Mouse (Mus musculus) MEL (cell line): Measurements from ENCODE around the gene Dync1i2. TPM values are rescaled to one million over a fixed set of nuclear protein-coding genes. Genes with fewer than 3 reads are reported as not detected.

Experiments
- DNase-seq: peaks from one replicate; pipeline ENCODE4 v3.0.0; 2011; ENCODE audit warnings: low read depth, low spot score
- H3K27ac ChIP-seq: 2 replicates; pipeline ENCODE4 v1.5.1; 2012; ENCODE audit warnings: low read depth, mild to moderate bottlenecking, control low read depth, low read length, moderate library complexity; ENCODE audit not compliant: control insufficient read depth
- H3K27me3 ChIP-seq, 2 experiments: fragments of 150-350 bp in 1 of 2; sonication (generic) in 1 of 2; 2 replicates each; pipeline ENCODE4 v1.6.1; 2012; ENCODE audit warnings: low read length in 2 of 2, mild to moderate bottlenecking in 2 of 2, improper control_type of control experiment in 1 of 2, moderate library complexity in 1 of 2; ENCODE audit not compliant: insufficient read depth in 2 of 2, control insufficient read depth in 1 of 2
- H3K36me3 ChIP-seq, 2 experiments: 2 replicates each; pipeline ENCODE4 v1.6.1; 2012 to 2014; ENCODE audit warnings: low read length in 2 of 2, improper control_type of control experiment in 1 of 2, inconsistent platforms in 1 of 2, mild to moderate bottlenecking in 1 of 2; ENCODE audit not compliant: insufficient read depth in 2 of 2, control insufficient read depth in 1 of 2
- H3K4me1 ChIP-seq, 2 experiments: fragments of 150-350 bp in 1 of 2; sonication (generic) in 1 of 2; 2 replicates each; pipeline ENCODE4 v1.6.1; 2012; ENCODE audit warnings: low read length in 2 of 2, improper control_type of control experiment in 1 of 2, mild to moderate bottlenecking in 1 of 2; ENCODE audit not compliant: insufficient read depth in 2 of 2, control insufficient read depth in 1 of 2
- H3K4me3 ChIP-seq, 2 experiments: fragments of 150-350 bp in 1 of 2; sonication (generic) in 1 of 2; 2 replicates each; pipeline ENCODE4 v1.5.1; 2012; ENCODE audit warnings: low read depth in 2 of 2, low read length in 2 of 2, mild to moderate bottlenecking in 2 of 2, moderate library complexity in 2 of 2, control low read depth in 1 of 2, improper control_type of control experiment in 1 of 2; ENCODE audit not compliant: control insufficient read depth in 1 of 2, insufficient read depth in 1 of 2
- H3K79me2 ChIP-seq: 2 replicates; pipeline ENCODE4 v1.6.1; 2012; ENCODE audit warnings: mild to moderate bottlenecking, low read length, moderate library complexity; ENCODE audit not compliant: control insufficient read depth, poor library complexity, insufficient read depth
- H3K9ac ChIP-seq: 2 replicates; pipeline ENCODE4 v1.6.1; 2012; ENCODE audit warnings: low read depth, mild to moderate bottlenecking, control low read depth, low read length, moderate library complexity; ENCODE audit not compliant: control insufficient read depth, poor library complexity, severe bottlenecking
- H3K9me3 ChIP-seq: fragments of 150-350 bp; sonication (generic); replicated peaks from 2 replicates; pipeline ENCODE4 v1.6.1; 2012; ENCODE audit warnings: mild to moderate bottlenecking, low read length, improper control_type of control experiment, moderate library complexity; ENCODE audit not compliant: insufficient read depth
- BHLHE40 ChIP-seq: IDR thresholded peaks from 2 replicates; pipeline ENCODE4 v1.6.1; 2012; ENCODE audit warnings: low read depth, mild to moderate bottlenecking, inconsistent platforms, low read length, improper control_type of control experiment, borderline replicate concordance
- CTCF ChIP-seq, 3 experiments: IDR thresholded peaks in 2 of 3; conservative IDR thresholded peaks in 1 of 3; 2 replicates each; pipeline ENCODE4 v1.5.1; 2011 to 2012; ENCODE audit warnings: low read length in 3 of 3, low read depth in 2 of 3, mild to moderate bottlenecking in 2 of 3, improper control_type of control experiment in 1 of 3, inconsistent platforms in 1 of 3, mixed read lengths in 1 of 3, moderate library complexity in 1 of 3; ENCODE audit not compliant: control insufficient read depth in 1 of 3, insufficient read depth in 1 of 3, poor library complexity in 1 of 3, severe bottlenecking in 1 of 3
- E2F4 ChIP-seq: IDR thresholded peaks from 2 replicates; pipeline ENCODE4 v1.6.1; 2011; ENCODE audit warnings: low read depth, low read length, improper control_type of control experiment, borderline replicate concordance
- ELF1 ChIP-seq: IDR thresholded peaks from 2 replicates; pipeline ENCODE4 v1.6.1; 2014; ENCODE audit warnings: low read depth, mild to moderate bottlenecking, inconsistent platforms, low read length, improper control_type of control experiment, moderate library complexity
- EP300 ChIP-seq, 2 experiments: IDR thresholded peaks; 2 replicates each; pipeline ENCODE4 v1.6.1; 2011; ENCODE audit warnings: improper control_type of control experiment in 2 of 2, low read length in 2 of 2, low read depth in 1 of 2, mild to moderate bottlenecking in 1 of 2
- ETS1 ChIP-seq: IDR thresholded peaks from 2 replicates; pipeline ENCODE4 v1.6.1; 2012; ENCODE audit warnings: low read depth, mild to moderate bottlenecking, inconsistent platforms, low read length, improper control_type of control experiment, moderate library complexity
- GABPA ChIP-seq: IDR thresholded peaks from 2 replicates; pipeline ENCODE4 v1.6.1; 2012; ENCODE audit warnings: low read depth, mild to moderate bottlenecking, inconsistent platforms, low read length, improper control_type of control experiment, moderate library complexity
- GATA1 ChIP-seq: IDR thresholded peaks from 2 replicates; pipeline ENCODE4 v1.6.1; 2011; ENCODE audit warnings: low read depth, low read length, improper control_type of control experiment
- HCFC1 ChIP-seq: IDR thresholded peaks from 2 replicates; pipeline ENCODE4 v1.6.1; 2012; ENCODE audit warnings: low read depth, mild to moderate bottlenecking, inconsistent platforms, low read length, improper control_type of control experiment, moderate library complexity
- JUND ChIP-seq: IDR thresholded peaks from 2 replicates; pipeline ENCODE4 v1.6.1; 2011; ENCODE audit warnings: low read depth, mild to moderate bottlenecking, improper control_type of control experiment, low read length
- KAT2A ChIP-seq: conservative IDR thresholded peaks from 2 replicates; pipeline ENCODE4 v1.6.1; 2012; ENCODE audit warnings: low read depth, low read length, improper control_type of control experiment, inconsistent platforms
- MAX ChIP-seq: IDR thresholded peaks from 2 replicates; pipeline ENCODE4 v1.6.1; 2011; ENCODE audit warnings: low read length, improper control_type of control experiment
- POLR2A ChIP-seq, 2 experiments: IDR thresholded peaks; 2 replicates each; pipeline ENCODE4 v1.6.1; 2011 to 2012; ENCODE audit warnings: low read length in 2 of 2, mild to moderate bottlenecking in 2 of 2, control low read depth in 1 of 2, improper control_type of control experiment in 1 of 2, low read depth in 1 of 2, moderate library complexity in 1 of 2; ENCODE audit not compliant: control insufficient read depth in 1 of 2, insufficient read depth in 1 of 2, poor library complexity in 1 of 2
- RAD21 ChIP-seq: IDR thresholded peaks from 2 replicates; pipeline ENCODE4 v1.6.1; 2011; ENCODE audit warnings: mild to moderate bottlenecking, low read depth, low read length, improper control_type of control experiment
- RCOR1 ChIP-seq: IDR thresholded peaks from 2 replicates; pipeline ENCODE4 v1.6.1; 2012; ENCODE audit warnings: low read depth, mild to moderate bottlenecking, inconsistent platforms, low read length, improper control_type of control experiment
- SIN3A ChIP-seq: IDR thresholded peaks from 2 replicates; pipeline ENCODE4 v1.6.1; 2012; ENCODE audit warnings: low read length, improper control_type of control experiment, inconsistent platforms
- SMC3 ChIP-seq: IDR thresholded peaks from 2 replicates; pipeline ENCODE4 v1.6.1; 2011; ENCODE audit warnings: low read depth, low read length, improper control_type of control experiment
- TBP ChIP-seq: IDR thresholded peaks from 2 replicates; pipeline ENCODE4 v1.8.0; 2011; ENCODE audit warnings: low read depth, low read length, improper control_type of control experiment
- UBTF ChIP-seq: IDR thresholded peaks from 2 replicates; pipeline ENCODE4 v1.6.1; 2012; ENCODE audit warnings: low read depth, mild to moderate bottlenecking, inconsistent platforms, low read length, improper control_type of control experiment, moderate library complexity, borderline replicate concordance; ENCODE audit not compliant: insufficient read depth
- USF1 ChIP-seq: IDR thresholded peaks from 2 replicates; pipeline ENCODE4 v1.6.1; 2014; ENCODE audit warnings: low read depth, mild to moderate bottlenecking, inconsistent platforms, low read length, improper control_type of control experiment, moderate library complexity
- ZKSCAN1 ChIP-seq: IDR thresholded peaks from 2 replicates; pipeline ENCODE4 v1.6.1; 2012; ENCODE audit warnings: low read depth, mild to moderate bottlenecking, inconsistent platforms, low read length, improper control_type of control experiment, moderate library complexity
- ZMIZ1 ChIP-seq: IDR thresholded peaks from 2 replicates; pipeline ENCODE4 v1.6.1; 2012; ENCODE audit warnings: low read depth, mild to moderate bottlenecking, inconsistent platforms, low read length, improper control_type of control experiment, moderate library complexity
- ZNF384 ChIP-seq: IDR thresholded peaks from 2 replicates; pipeline ENCODE4 v1.6.1; 2012; ENCODE audit warnings: low read depth, mild to moderate bottlenecking, inconsistent platforms, low read length, improper control_type of control experiment
- polyA plus RNA-seq, 2 experiments: library from polyadenylated mRNA; stranded (reverse) in 1 of 2; unstranded in 1 of 2; fragments of >175 nt in 1 of 2; fragments of >200 nt in 1 of 2; gene quantifications; 2 replicates each; pipeline versions ENCODE4 v1.2.1 to v1.2.4; 2012; ENCODE audit warnings: low replicate concordance in 2 of 2, low read depth in 1 of 2; ENCODE audit not compliant: insufficient read length in 2 of 2, insufficient read depth in 1 of 2, missing spikeins in 1 of 2
- total RNA-seq: library from RNA; depleted of rRNA; stranded (reverse); fragments of 300-350 nt; gene quantifications from 2 replicates; pipeline ENCODE4 v1.2.3, GENCODE M21; 2012

Gene Dync1i2
- total and polyA plus RNA-seq, 3 experiments = 21.8 to 156 (median 59.1) TPM

DNA sequence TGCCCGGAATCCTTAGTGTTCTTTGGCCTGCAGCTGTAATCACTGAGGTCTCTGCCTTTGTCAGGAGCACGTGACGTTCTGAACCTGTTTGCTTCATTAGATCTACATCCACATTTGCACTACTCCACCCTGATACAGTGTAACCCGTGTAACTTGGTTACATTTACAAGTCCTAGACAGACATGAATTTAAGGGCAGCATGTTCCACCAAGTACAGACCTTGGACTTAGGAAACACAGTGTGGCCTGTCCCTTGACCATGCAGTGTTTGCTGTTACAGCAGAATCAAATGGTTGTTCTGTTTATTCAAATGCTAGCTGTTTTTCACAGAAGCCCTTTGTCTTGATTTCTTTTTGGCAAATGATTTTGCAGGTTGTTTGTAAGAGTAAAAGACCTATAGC is 43.3 kb downstream of the Dync1i2 start:
- Histone ChIP-seq H3K79me2 (no peaks in the 10 kb centered on the region), H3K27ac (no peak overlapping the region), H3K9me3 (no peaks in the 10 kb centered on the region), H3K36me3 (peaks cover 0 to 13% of the 10 kb centered on the region in 2 experiments; a peak in 2 of 4 replicates), H3K4me3 (no peak overlapping the region), H3K27me3 (no peaks in the 10 kb centered on the region), H3K9ac (no peak overlapping the region), H3K4me1 (no peaks in the 10 kb centered on the region)
- DNase-seq = no peak
- TF ChIP-seq RCOR1 = no peak
- no peak for TF ChIP-seq JUND
- no peak for TF ChIP-seq USF1
- TF ChIP-seq POLR2A (IDR thresholded peaks at IDR 0.05; ENCODE audit: control insufficient read depth in 1 of 2, insufficient read depth in 1 of 2, low read depth in 1 of 2, low read length in 2 of 2, poor library complexity in 1 of 2) = no peak
- TF ChIP-seq SIN3A = no peak
- TF ChIP-seq GABPA = no peak
- TF ChIP-seq ELF1 = no peak
- TF ChIP-seq MAX = no peak
- TF ChIP-seq HCFC1 = no peak
- no peak for TF ChIP-seq CTCF (IDR thresholded peaks at IDR 0.05 in 2 of 3, conservative IDR thresholded peaks at IDR 0.05 in 1 of 3; ENCODE audit: control insufficient read depth in 1 of 3, insufficient read depth in 1 of 3, low read depth in 2 of 3, low read length in 3 of 3, poor library complexity in 1 of 3, severe bottlenecking in 1 of 3)
- TF ChIP-seq ZMIZ1 = no peak
- TF ChIP-seq RAD21 = no peak
- no peak for TF ChIP-seq ZKSCAN1
- TF ChIP-seq UBTF = no peak

DNA sequence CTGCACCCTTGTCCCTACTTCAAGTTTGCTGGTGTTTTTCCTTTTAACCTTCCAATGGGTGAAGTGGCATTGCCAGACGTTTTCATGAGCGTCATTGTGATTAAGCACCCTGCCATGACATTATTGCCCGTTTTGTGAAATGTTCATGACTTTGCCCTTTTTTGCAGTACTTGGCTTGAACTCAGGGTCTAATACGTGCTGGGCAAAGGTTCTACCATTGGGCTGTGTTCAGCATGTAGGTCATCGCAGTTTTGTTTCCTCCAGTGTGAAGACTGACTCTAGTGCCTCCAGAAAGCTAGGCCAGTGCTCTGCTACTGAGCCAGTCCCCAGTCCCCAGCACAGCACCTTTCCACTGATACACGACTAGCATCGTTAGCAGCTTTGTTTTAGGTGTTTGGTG is 45.1 kb downstream of the Dync1i2 start:
- DNase-seq = no peak
- no peak overlapping the region for H3K4me3 ChIP-seq
- H3K9me3 ChIP-seq = no peaks in the 10 kb centered on the region
- H3K4me1 ChIP-seq = no peaks in the 10 kb centered on the region
- no peak overlapping the region for H3K9ac ChIP-seq
- peaks cover 0 to 9% of the 10 kb centered on the region in 2 experiments; a peak in 2 of 4 replicates for H3K36me3 ChIP-seq
- H3K27ac ChIP-seq = no peak overlapping the region
- H3K27me3 ChIP-seq = no peaks in the 10 kb centered on the region
- H3K79me2 ChIP-seq = no peaks in the 10 kb centered on the region
- TF ChIP-seq ETS1 (no peak), RAD21 (no peak), TBP (no peak), RCOR1 (no peak), EP300 (IDR thresholded peaks at IDR 0.05; ENCODE audit: low read depth in 1 of 2, low read length in 2 of 2) (no peak), SMC3 (no peak), MAX (no peak), BHLHE40 (no peak), ZNF384 (no peak), GATA1 (no peak), KAT2A (no peak), E2F4 (no peak)
